In genomic region chr4:58698828-58699227, GRCm38 (mm10) we compare ENCODE assay signal across 16 mouse cellular contexts.
DNase-seq lines count a peak whose midpoint lies in the region; ATAC-seq and TF ChIP-seq lines count a peak whose summit lies in the region.
"Had no signal": no experiment of that assay in that cellular context is flagged by ENCODE, and none has a peak within 500 bp of the region (broad histone marks: within the 10 kb centered on the region; RNA-seq: fewer than 3 reads in every experiment).

No protein-coding gene starts in this region.

- no peak for TF ChIP-seq CTCF in hindbrain, postnatal 0 days (IDR thresholded peaks at IDR 0.05; ENCODE audit: low read depth)

- no peak overlapping the region for H3K4me3 ChIP-seq in intestine, embryonic 16.5 days (ENCODE audit: low read length)
- no peak overlapping the region for H3K4me3 ChIP-seq in liver, embryonic 11.5 days (ENCODE audit: low read depth, low read length)
- no peak overlapping the region for H3K4me3 ChIP-seq in hindbrain, postnatal 0 days (ENCODE audit: low read length)
- H3K4me3 ChIP-seq: forebrain, embryonic 12.5 days had no signal

- H3K9ac ChIP-seq in intestine, embryonic 16.5 days (ENCODE audit: low read depth, low read length): no peak overlapping the region
- H3K9ac ChIP-seq in liver, embryonic 11.5 days (ENCODE audit: low read depth, low read length): no peak overlapping the region
- no peak overlapping the region for H3K9ac ChIP-seq in hindbrain, postnatal 0 days (replicated peaks; ENCODE audit: low read length)
- H3K9ac ChIP-seq: forebrain, embryonic 12.5 days; liver, embryonic 14.5 days had no signal

- DNase-seq in gastrocnemius, adult 18-20 months (ENCODE audit: low spot score): peak; percentile 11
- no peak for DNase-seq in gastrocnemius, postnatal 4 days (ENCODE audit: low spot score in 2 of 2)
- DNase-seq in adrenal gland, adult 2 months: peak; percentile 71
- DNase-seq in heart, postnatal 14 days: peak; percentile 14 to 29
- DNase-seq in lung, postnatal 14 days: peak; percentile 50
- DNase-seq in liver, embryonic 11.5 days (ENCODE audit: low spot score): no peak
- DNase-seq in hindbrain, postnatal 0 days (ENCODE audit: low spot score): no peak
- DNase-seq: cerebellum, adult 18-20 months; kidney, postnatal 14 days; left cerebral cortex, postnatal 4 days; right cerebral cortex, adult 18-20 months; thymus, adult 2 months had no signal

- no peaks in the 10 kb centered on the region for H3K9me3 ChIP-seq in intestine, embryonic 16.5 days (ENCODE audit: control insufficient read depth, low read length)
- no peaks in the 10 kb centered on the region for H3K9me3 ChIP-seq in liver, embryonic 11.5 days (ENCODE audit: control insufficient read depth, low read length)
- H3K9me3 ChIP-seq in hindbrain, postnatal 0 days (ENCODE audit: low read length): no peaks in the 10 kb centered on the region
- H3K9me3 ChIP-seq: forebrain, embryonic 12.5 days had no signal

- no peak for ATAC-seq in intestine, embryonic 16.5 days
- ATAC-seq in liver, embryonic 11.5 days (replicated peaks; ENCODE audit: low FRiP score): no peak
- ATAC-seq in hindbrain, postnatal 0 days: no peak
- ATAC-seq: intestine, postnatal 0 days had no signal

- WGBS in intestine, embryonic 16.5 days: 64% methylated on average over 5 of the region's 5 CpGs
- 54% methylated on average over 5 of the region's 5 CpGs for WGBS in liver, embryonic 11.5 days
- WGBS in hindbrain, postnatal 0 days: 70% methylated on average over 5 of the region's 5 CpGs

- H3K27ac ChIP-seq in intestine, embryonic 16.5 days (ENCODE audit: low read length): no peak overlapping the region
- no peak overlapping the region for H3K27ac ChIP-seq in liver, embryonic 11.5 days (ENCODE audit: low read depth, low read length)
- H3K27ac ChIP-seq in hindbrain, postnatal 0 days: no peak overlapping the region
- H3K27ac ChIP-seq: forebrain, embryonic 12.5 days; liver, embryonic 14.5 days had no signal

- H3K27me3 ChIP-seq in intestine, embryonic 16.5 days (replicated peaks; ENCODE audit: control insufficient read depth, insufficient read depth, low read length): no peaks in the 10 kb centered on the region
- H3K27me3 ChIP-seq in liver, embryonic 11.5 days (replicated peaks; ENCODE audit: control insufficient read depth, insufficient read depth, low read length): no peaks in the 10 kb centered on the region
- no peaks in the 10 kb centered on the region for H3K27me3 ChIP-seq in hindbrain, postnatal 0 days (ENCODE audit: insufficient read depth, low read length)
- H3K27me3 ChIP-seq: forebrain, embryonic 12.5 days had no signal

- no peaks in the 10 kb centered on the region for H3K36me3 ChIP-seq in intestine, embryonic 16.5 days (ENCODE audit: control insufficient read depth, insufficient read depth, low read length)
- no peaks in the 10 kb centered on the region for H3K36me3 ChIP-seq in liver, embryonic 11.5 days (ENCODE audit: control insufficient read depth, insufficient read depth, low read length)
- no peaks in the 10 kb centered on the region for H3K36me3 ChIP-seq in hindbrain, postnatal 0 days (ENCODE audit: insufficient read depth, low read length)
- H3K36me3 ChIP-seq: forebrain, embryonic 12.5 days had no signal

- H3K4me2 ChIP-seq in intestine, embryonic 16.5 days (ENCODE audit: low read depth, low read length): no peak overlapping the region
- no peak overlapping the region for H3K4me2 ChIP-seq in liver, embryonic 11.5 days
- no peak overlapping the region for H3K4me2 ChIP-seq in hindbrain, postnatal 0 days (ENCODE audit: low read depth, low read length)
- H3K4me2 ChIP-seq: forebrain, embryonic 12.5 days had no signal

- H3K4me1 ChIP-seq in intestine, embryonic 16.5 days (ENCODE audit: control insufficient read depth, insufficient read depth, low read length): 0 out of 2 replicates have a peak, but pooled peaks cover 2% of the 10 kb centered on the region
- H3K4me1 ChIP-seq in liver, embryonic 11.5 days (replicated peaks; ENCODE audit: control insufficient read depth, insufficient read depth, low read length): no peaks in the 10 kb centered on the region
- no peaks in the 10 kb centered on the region for H3K4me1 ChIP-seq in hindbrain, postnatal 0 days (ENCODE audit: insufficient read depth, low read length)
- H3K4me1 ChIP-seq: forebrain, embryonic 12.5 days had no signal

- intact Hi-C loops in heart, postnatal 14 days (cut with DNase I): no loop called here

Comparison
In these comparisons a context has a peak if more than half of its experiments do, and no peak if none do; other contexts are left out.
1. DNase-seq: peak in gastrocnemius, adult 18-20 months (single experiment), adrenal gland, adult 2 months (single experiment), heart, postnatal 14 days (2 of 2) and lung, postnatal 14 days (single experiment); none in gastrocnemius, postnatal 4 days (0 of 2), liver, embryonic 11.5 days (single experiment) and hindbrain, postnatal 0 days (single experiment).